Mouse (Mus musculus) neural tube, embryonic 11.5 days (tissue): ENCODE measurements around the gene Got1. TPM values are rescaled to one million over a fixed set of nuclear protein-coding genes. Genes with fewer than 3 reads are reported as not detected.

Experiments
- ATAC-seq: fragments of 200-750 bp; cut with Nextera tagmentation; 2 replicates; pipeline ENCODE4 v1.8.0; 2017; ENCODE audit warnings: moderate number of reproducible peaks, mild to moderate bottlenecking, moderate TSS enrichment, moderate library complexity; ENCODE audit not compliant: insufficient read depth, low FRiP score, low TSS enrichment
- DNase-seq: peaks from one replicate; pipeline ENCODE4 v3.0.0-alpha.2; 2015; ENCODE audit warnings: low spot score
- H3K27ac ChIP-seq: fragments of 300-500 bp; sonication (generic); 2 replicates; pipeline ENCODE4 v1.5.1; 2014; ENCODE audit warnings: low read depth, mild to moderate bottlenecking, low read length
- H3K27me3 ChIP-seq: fragments of 300-500 bp; sonication (generic); 2 replicates; pipeline ENCODE4 v1.6.1; 2014; ENCODE audit warnings: mild to moderate bottlenecking, low read length, mixed read lengths; ENCODE audit not compliant: control insufficient read depth, insufficient read depth
- H3K36me3 ChIP-seq: fragments of 300-500 bp; sonication (generic); 2 replicates; pipeline ENCODE4 v1.6.1; 2014; ENCODE audit warnings: mild to moderate bottlenecking, low read length, moderate library complexity, mixed read lengths; ENCODE audit not compliant: control insufficient read depth, insufficient read depth
- H3K4me1 ChIP-seq: fragments of 300-500 bp; sonication (generic); 2 replicates; pipeline ENCODE4 v1.6.1; 2014; ENCODE audit warnings: low read length, mixed read lengths; ENCODE audit not compliant: control insufficient read depth, insufficient read depth
- H3K4me2 ChIP-seq: fragments of 300-500 bp; sonication (generic); 2 replicates; pipeline ENCODE4 v1.6.1; 2014; ENCODE audit warnings: low read depth, mild to moderate bottlenecking, moderate library complexity
- H3K4me3 ChIP-seq: fragments of 300-500 bp; sonication (generic); 2 replicates; pipeline ENCODE4 v1.5.1; 2014; ENCODE audit warnings: low read depth, low read length
- H3K9ac ChIP-seq: fragments of 300-500 bp; sonication (generic); 2 replicates; pipeline ENCODE4 v1.6.1; 2014; ENCODE audit warnings: mild to moderate bottlenecking, low read length
- H3K9me3 ChIP-seq: fragments of 300-500 bp; sonication (generic); 2 replicates; pipeline ENCODE4 v1.6.1; 2016; ENCODE audit warnings: low read length; ENCODE audit not compliant: control insufficient read depth
- WGBS: fragments of 180-500 bp; shearing (Covaris S2); extraction: QIAGEN DNeasy Blood & Tissue Kit; methylation state at CpG from one replicate; pipeline ENCODE4 v1.1.7; 2014; 5-methylcytosine and 5-hydroxymethylcytosine counted together
- polyA plus RNA-seq: library from polyadenylated mRNA; unstranded; fragments of >200 nt; fragmentation: Nextera tagmentation; extraction: Ambion mirVana; gene quantifications from 2 replicates; pipeline ENCODE4 v1.2.1, GENCODE M21; 2014

Got1 gene
- polyA plus RNA-seq, 1 experiment from 2014 or later = 57.7 TPM

- Histone ChIP-seq H3K27ac (no peak overlapping the region), H3K9me3 (no peaks in the 10 kb centered on the region), H3K9ac (no peak overlapping the region), H3K4me3 (no peak overlapping the region), H3K27me3 (no peaks in the 10 kb centered on the region), H3K36me3 (no peaks in the 10 kb centered on the region), H3K4me2 (no peak overlapping the region), H3K4me1 (peaks cover 9% of the 10 kb centered on the region)
- WGBS = 93% methylated on average over 9 of the region's 9 CpGs
- ATAC-seq (no peak), DNase-seq (no peak)
These were observed 1.6 kb upstream of the Got1 start for GRCm38 (mm10) chr19:43526025-43526424.

- no peak overlapping the region; the same call in 1 of the 2 replicates for H3K4me3 ChIP-seq
- H3K36me3 ChIP-seq = no peaks in the 10 kb centered on the region
- 92% methylated on average over 7 of the region's 7 CpGs for WGBS
These were observed 1.2 kb upstream of the Got1 start for GRCm38 (mm10) chr19:43525566-43525965.

GRCm38 (mm10) chr19:43525104-43525482 lies 688 bp upstream of the Got1 start:
- WGBS = 21% methylated on average over 10 of the region's 10 CpGs

More at GRCm38 (mm10) chr19:43525566-43525965, 1.2 kb upstream of the Got1 start:
- ATAC-seq = no peak
- no peaks in the 10 kb centered on the region for H3K9me3 ChIP-seq
- peaks cover 9% of the 10 kb centered on the region for H3K4me1 ChIP-seq
- no peaks in the 10 kb centered on the region for H3K27me3 ChIP-seq
- DNase-seq = no peak
- no peak overlapping the region for H3K9ac ChIP-seq
- no peak overlapping the region for H3K27ac ChIP-seq
- H3K4me2 ChIP-seq = no peak overlapping the region; the same call in 1 of the 2 replicates

GRCm38 (mm10) chr19:43523551-43523950 lies 854 bp downstream of the Got1 start:
- Histone ChIP-seq H3K4me2 (peak overlapping the region; percentile 74), H3K9me3 (no peaks in the 10 kb centered on the region), H3K9ac (peak overlapping the region; percentile 66), H3K27me3 (no peaks in the 10 kb centered on the region), H3K36me3 (no peaks in the 10 kb centered on the region), H3K4me1 (peaks cover 9% of the 10 kb centered on the region), H3K4me3 (peak overlapping the region; percentile 73), H3K27ac (no peak overlapping the region)
- DNase-seq (peak; percentile 23), ATAC-seq (no peak)
- WGBS = 6% methylated on average over 12 of the region's 12 CpGs

More at GRCm38 (mm10) chr19:43525104-43525482, 688 bp upstream of the Got1 start:
- H3K4me2 ChIP-seq = peak overlapping the region; percentile 75
- H3K4me1 ChIP-seq = peaks cover 9% of the 10 kb centered on the region
- H3K36me3 ChIP-seq = no peaks in the 10 kb centered on the region
- DNase-seq (peak; percentile 23), ATAC-seq (no peak; the same call in 1 of the 2 replicates)
- peak overlapping the region; percentile 73 for H3K4me3 ChIP-seq
- peak overlapping the region; percentile 60 for H3K9ac ChIP-seq
- no peak overlapping the region for H3K27ac ChIP-seq
- no peaks in the 10 kb centered on the region for H3K27me3 ChIP-seq
- no peaks in the 10 kb centered on the region for H3K9me3 ChIP-seq

- Histone ChIP-seq H3K27me3 (no peaks in the 10 kb centered on the region), H3K9me3 (no peaks in the 10 kb centered on the region), H3K4me2 (no peak overlapping the region), H3K4me3 (no peak overlapping the region), H3K36me3 (no peaks in the 10 kb centered on the region), H3K9ac (no peak overlapping the region), H3K4me1 (peaks cover 9% of the 10 kb centered on the region), H3K27ac (no peak overlapping the region)
- DNase-seq (no peak), ATAC-seq (no peak)
- WGBS = 88% methylated on average over 9 of the region's 9 CpGs
These were observed 2.4 kb downstream of the Got1 start for GRCm38 (mm10) chr19:43521996-43522395.

GRCm38 (mm10) chr19:43521362-43521761 lies 3.0 kb downstream of the Got1 start:
- Histone ChIP-seq H3K4me1 (peaks cover 9% of the 10 kb centered on the region), H3K27me3 (no peaks in the 10 kb centered on the region), H3K9ac (no peak overlapping the region), H3K36me3 (no peaks in the 10 kb centered on the region), H3K9me3 (no peaks in the 10 kb centered on the region), H3K4me3 (no peak overlapping the region), H3K4me2 (no peak overlapping the region), H3K27ac (no peak overlapping the region)
- WGBS = 53% methylated on average over 8 of the region's 8 CpGs
- ATAC-seq (no peak), DNase-seq (no peak)

- 87% methylated on average over 9 of the region's 10 CpGs for WGBS
- DNase-seq (no peak), ATAC-seq (no peak)
- no peak overlapping the region for H3K4me3 ChIP-seq
- no peaks in the 10 kb centered on the region for H3K36me3 ChIP-seq
- H3K9ac ChIP-seq = no peak overlapping the region
- H3K9me3 ChIP-seq = no peaks in the 10 kb centered on the region
- no peak overlapping the region for H3K27ac ChIP-seq
- H3K4me1 ChIP-seq = peaks cover 9% of the 10 kb centered on the region
- no peaks in the 10 kb centered on the region for H3K27me3 ChIP-seq
- no peak overlapping the region for H3K4me2 ChIP-seq
These were observed 4.0 kb downstream of the Got1 start for GRCm38 (mm10) chr19:43520402-43520801.

GRCm38 (mm10) chr19:43519226-43519625 lies 5.2 kb downstream of the Got1 start:
- 90% methylated on average over 10 of the region's 10 CpGs for WGBS
- no peak for DNase-seq
- Histone ChIP-seq H3K27me3 (no peaks in the 10 kb centered on the region), H3K36me3 (no peaks in the 10 kb centered on the region; the same call in 1 of the 2 replicates), H3K4me1 (peaks cover 4% of the 10 kb centered on the region; the same call in 1 of the 2 replicates), H3K4me3 (no peak overlapping the region), H3K9ac (no peak overlapping the region), H3K27ac (no peak overlapping the region), H3K9me3 (no peaks in the 10 kb centered on the region), H3K4me2 (no peak overlapping the region)
- ATAC-seq = no peak

GRCm38 (mm10) chr19:43518261-43518660 lies 6.1 kb downstream of the Got1 start:
- H3K4me3 ChIP-seq = no peak overlapping the region
- ATAC-seq (no peak), DNase-seq (no peak)
- H3K36me3 ChIP-seq = no peaks in the 10 kb centered on the region; the same call in 1 of the 2 replicates
- no peaks in the 10 kb centered on the region for H3K9me3 ChIP-seq
- H3K9ac ChIP-seq = no peak overlapping the region
- WGBS = 85% methylated on average over 7 of the region's 7 CpGs
- H3K27ac ChIP-seq = no peak overlapping the region
- H3K4me2 ChIP-seq = no peak overlapping the region
- H3K4me1 ChIP-seq = no peaks in the 10 kb centered on the region
- H3K27me3 ChIP-seq = no peaks in the 10 kb centered on the region
